Mouse (Mus musculus) T-helper 2 cell (primary cell): ENCODE measurements at regions not wholly inside any gene's neighbourhood (a gene's known extent, or its start where the extent isn't known, plus 50 kb on each side); places are given as distances from the start of the nearest gene placed in this dataset.

Experiments
- in situ Hi-C: fragments of 300-600 bp; cut with MboI, MseI; formaldehyde crosslinking; loops from one replicate; pipeline ENCODE4 v1.15.1; 2025; ENCODE audit warnings: high pct_unique_total_duplicates

- in situ Hi-C loops: no loop called here
Measured at GRCm38 (mm10) chr3:60901571-60901970, 101.0 kb upstream of the P2ry1 start.

- in situ Hi-C loops: no loop called here
Measured at GRCm38 (mm10) chr3:60916411-60916810, 86.2 kb upstream of the P2ry1 start.

- in situ Hi-C loops: no loop called here
Measured at GRCm38 (mm10) chr3:60917271-60917670, 85.3 kb upstream of the P2ry1 start.

GRCm38 (mm10) chr3:60926024-60926547, 76.5 kb upstream of the P2ry1 start:
- in situ Hi-C loops: no loop called here

DNA sequence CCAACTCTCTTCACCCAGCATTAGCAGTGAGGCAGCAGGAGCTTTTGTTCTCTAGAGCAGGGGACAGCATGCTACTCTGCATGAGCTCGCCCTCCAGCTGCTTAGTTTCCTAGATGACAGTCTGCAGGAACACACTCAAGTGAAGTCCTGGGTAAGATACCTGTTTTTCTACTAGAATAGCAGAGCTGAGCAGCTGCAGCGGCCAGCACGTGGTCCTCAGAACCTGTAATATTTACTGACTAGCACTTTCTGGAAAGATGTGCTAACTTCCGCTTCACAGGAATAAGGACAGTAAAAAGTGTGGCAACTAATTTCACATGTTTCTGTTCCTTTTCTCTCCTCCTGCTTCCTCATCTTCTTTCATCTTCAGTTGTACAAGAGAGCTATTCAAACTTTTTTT, 73.7 kb upstream of the P2ry1 start:
- in situ Hi-C loops: no loop called here

DNA sequence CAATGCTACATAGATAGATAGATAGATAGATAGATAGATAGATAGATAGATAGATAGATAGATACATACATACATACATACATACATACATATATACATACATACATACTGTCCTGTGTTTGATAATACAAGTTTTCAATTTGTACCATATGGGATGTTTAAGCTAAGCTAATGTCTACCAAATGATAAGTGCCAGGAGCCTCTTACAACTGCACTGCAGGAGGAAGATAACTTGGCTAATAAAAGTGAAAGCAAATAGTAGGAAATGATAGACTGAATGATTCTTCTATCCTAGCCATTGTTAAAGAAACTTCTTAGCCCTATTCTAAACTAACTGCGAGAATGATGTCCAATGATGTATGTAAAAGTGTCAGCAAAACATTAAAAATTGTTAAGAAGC, 68.1 kb upstream of the P2ry1 start:
- in situ Hi-C loops: no loop called here

DNA sequence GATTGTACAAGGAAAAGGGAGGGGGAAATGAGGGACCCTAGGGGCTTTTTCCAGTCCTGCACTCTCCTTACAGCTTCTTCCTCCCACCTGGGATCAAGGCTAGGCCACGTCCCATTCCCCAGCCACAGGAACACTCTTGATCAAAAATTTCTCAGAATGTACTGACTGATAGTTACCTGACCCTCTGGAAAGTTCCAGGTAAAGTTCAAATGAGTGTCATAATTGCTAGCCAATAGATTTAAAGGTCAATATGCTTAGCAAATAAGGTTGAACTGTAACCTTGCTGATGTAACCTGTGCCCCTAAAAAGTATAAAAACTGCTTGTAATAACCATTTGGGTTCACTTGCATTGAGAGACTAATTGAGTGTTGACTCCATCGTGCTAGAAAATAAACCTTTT, 61.1 kb upstream of the P2ry1 start:
- in situ Hi-C loops: no loop called here

- in situ Hi-C loops: no loop called here
Measured at GRCm38 (mm10) chr3:60948897-60949296, 53.7 kb upstream of the P2ry1 start.
